Mouse (Mus musculus): ENCODE measurements at regions not wholly inside any gene's neighbourhood (a gene's known extent, or its start where the extent isn't known, plus 50 kb on each side); places are given as distances from the start of the nearest gene placed in this dataset.
"Not testable (repeated sequence)": the region's sequence is repeated elsewhere in the genome, so short reads cannot be mapped to it uniquely, and the experiment has no call there.

- not testable (repeated sequence) for DNase-seq (ENCODE audit: low spot score in 2 of 2)
Measured at GRCm38 (mm10) chr8:118209301-118209700, 74.2 kb upstream of the Cdh13 start.

- no peak for DNase-seq (ENCODE audit: low spot score in 2 of 2)
Measured at GRCm38 (mm10) chr8:118190866-118191265, 92.7 kb upstream of the Cdh13 start.

- DNase-seq (ENCODE audit: low spot score in 2 of 2): no peak
Measured at GRCm38 (mm10) chr8:118189226-118189625, 94.3 kb upstream of the Cdh13 start.

- DNase-seq (ENCODE audit: low spot score in 2 of 2): no peak
Measured at GRCm38 (mm10) chr8:118169001-118169413, 114.5 kb upstream of the Cdh13 start.

- DNase-seq (ENCODE audit: low spot score in 2 of 2): no peak
Measured at GRCm38 (mm10) chr8:118162171-118162570, 121.4 kb upstream of the Cdh13 start.

- DNase-seq (ENCODE audit: low spot score in 2 of 2): no peak
Measured at GRCm38 (mm10) chr8:118147359-118148205, 136.0 kb upstream of the Cdh13 start.

GRCm38 (mm10) chr8:118144546-118144945, 139.0 kb upstream of the Cdh13 start:
- DNase-seq (ENCODE audit: low spot score in 2 of 2): no peak

GRCm38 (mm10) chr8:118142311-118142710, 141.2 kb upstream of the Cdh13 start:
- no peak for DNase-seq (ENCODE audit: low spot score in 2 of 2)

GRCm38 (mm10) chr8:118139928-118140327, 143.6 kb upstream of the Cdh13 start:
- no peak for DNase-seq (ENCODE audit: low spot score in 2 of 2)

GRCm38 (mm10) chr8:118137846-118138245, 145.7 kb upstream of the Cdh13 start:
- no peak for DNase-seq (ENCODE audit: low spot score in 2 of 2)

GRCm38 (mm10) chr8:118124993-118125392, 158.5 kb upstream of the Cdh13 start:
- no peak for DNase-seq (ENCODE audit: low spot score in 2 of 2)

- DNase-seq (ENCODE audit: low spot score in 2 of 2): no peak
Measured at GRCm38 (mm10) chr8:118114253-118114652, 169.3 kb upstream of the Cdh13 start.

GRCm38 (mm10) chr8:118104464-118105050, 179.0 kb upstream of the Cdh13 start:
- DNase-seq (ENCODE audit: low spot score in 2 of 2): no peak

GRCm38 (mm10) chr8:118101346-118101745, 182.2 kb upstream of the Cdh13 start:
- no peak for DNase-seq (ENCODE audit: low spot score in 2 of 2)

GRCm38 (mm10) chr8:118062736-118063135, 220.8 kb upstream of the Cdh13 start:
- DNase-seq (ENCODE audit: low spot score in 2 of 2): no peak

- DNase-seq (ENCODE audit: low spot score in 2 of 2): no peak
Measured at GRCm38 (mm10) chr8:118056781-118057180, 226.8 kb upstream of the Cdh13 start.

- no peak for DNase-seq (ENCODE audit: low spot score in 2 of 2)
Measured at GRCm38 (mm10) chr8:118055536-118055935, 228.0 kb upstream of the Cdh13 start.

GRCm38 (mm10) chr8:118050386-118050785, 233.1 kb upstream of the Cdh13 start:
- no peak for DNase-seq (ENCODE audit: low spot score in 2 of 2)

GRCm38 (mm10) chr8:118042253-118042860, 240.6 kb upstream of the Mphosph6 start:
- DNase-seq (ENCODE audit: low spot score in 2 of 2): no peak

GRCm38 (mm10) chr8:118041253-118041652, 239.5 kb upstream of the Mphosph6 start:
- no peak for DNase-seq (ENCODE audit: low spot score in 2 of 2)

GRCm38 (mm10) chr8:118037801-118038200, 236.1 kb upstream of the Mphosph6 start:
- DNase-seq (ENCODE audit: low spot score in 2 of 2): no peak

GRCm38 (mm10) chr8:118034051-118034450, 232.3 kb upstream of the Mphosph6 start:
- DNase-seq (ENCODE audit: low spot score in 2 of 2): no peak

- no peak for DNase-seq (ENCODE audit: low spot score in 2 of 2)
Measured at GRCm38 (mm10) chr8:118031406-118031805, 229.7 kb upstream of the Mphosph6 start.
